Mouse (Mus musculus): ENCODE measurements around the gene Ankrd12.

The Ankrd12 gene

GRCm38 (mm10) chr17:65967751-65968150, 109.1 kb downstream of the Ankrd12 start:
- DNase-seq (ENCODE audit: low spot score in 2 of 2), result no peak

- no peak for DNase-seq (ENCODE audit: low spot score in 2 of 2)
Observed at GRCm38 (mm10) chr17:65962263-65962662, 114.6 kb downstream of the Ankrd12 start.

- peak in 1 of 2 experiments; percentile 22 for DNase-seq (ENCODE audit: low spot score in 2 of 2)
Observed at GRCm38 (mm10) chr17:65961606-65962136, 115.2 kb downstream of the Ankrd12 start.

GRCm38 (mm10) chr17:65959011-65959410, 117.9 kb downstream of the Ankrd12 start:
- DNase-seq (ENCODE audit: low spot score in 2 of 2), result no peak

GRCm38 (mm10) chr17:65958366-65958765, 118.5 kb downstream of the Ankrd12 start:
- DNase-seq (ENCODE audit: low spot score in 2 of 2), result no peak

- DNase-seq (ENCODE audit: low spot score in 2 of 2), result no peak
Observed at GRCm38 (mm10) chr17:65957782-65958325, 119.0 kb downstream of the Ankrd12 start.

- DNase-seq (ENCODE audit: low spot score in 2 of 2), result no peak
Observed at GRCm38 (mm10) chr17:65956993-65957781, 119.7 kb downstream of the Ankrd12 start.

GRCm38 (mm10) chr17:65956140-65956539, 120.7 kb downstream of the Ankrd12 start:
- no peak for DNase-seq (ENCODE audit: low spot score in 2 of 2)

- no peak for DNase-seq (ENCODE audit: low spot score in 2 of 2)
Observed at GRCm38 (mm10) chr17:65953959-65954358, 122.9 kb downstream of the Ankrd12 start.

- no peak for DNase-seq (ENCODE audit: low spot score in 2 of 2)
Observed at GRCm38 (mm10) chr17:65952083-65952482, 124.8 kb downstream of the Ankrd12 start.

- DNase-seq (ENCODE audit: low spot score in 2 of 2), result peak; percentile 87 to 91
Observed at GRCm38 (mm10) chr17:65950622-65951404, 126.1 kb downstream of the Ankrd12 start, which contains the start of gene Twsg1. Twsg1 (minus strand) TSS chr17:65951226.

- no peak for DNase-seq (ENCODE audit: low spot score in 2 of 2)
Observed at GRCm38 (mm10) chr17:65950183-65950582, 126.7 kb downstream of the Ankrd12 start.

- DNase-seq (ENCODE audit: low spot score in 2 of 2), result no peak
Observed at GRCm38 (mm10) chr17:65947307-65947706, 129.6 kb downstream of the Ankrd12 start.

- DNase-seq (ENCODE audit: low spot score in 2 of 2), result no peak
Observed at GRCm38 (mm10) chr17:65945420-65945819, 131.5 kb downstream of the Ankrd12 start.

GRCm38 (mm10) chr17:65942394-65942793, 134.5 kb downstream of the Ankrd12 start:
- no peak for DNase-seq (ENCODE audit: low spot score in 2 of 2)

GRCm38 (mm10) chr17:65941275-65941674, 135.6 kb downstream of the Ankrd12 start:
- DNase-seq (ENCODE audit: low spot score in 2 of 2), result no peak

- no peak for DNase-seq (ENCODE audit: low spot score in 2 of 2)
Observed at GRCm38 (mm10) chr17:65940221-65940620, 136.7 kb downstream of the Ankrd12 start.

GRCm38 (mm10) chr17:65939461-65940192, 137.3 kb downstream of the Ankrd12 start:
- no peak for DNase-seq (ENCODE audit: low spot score in 2 of 2)

GRCm38 (mm10) chr17:65937671-65938070, 139.2 kb downstream of the Ankrd12 start:
- no peak for DNase-seq (ENCODE audit: low spot score in 2 of 2)

GRCm38 (mm10) chr17:65933741-65934140, 143.1 kb downstream of the Ankrd12 start:
- DNase-seq (ENCODE audit: low spot score in 2 of 2), result no peak

- DNase-seq (ENCODE audit: low spot score in 2 of 2), result no peak
Observed at GRCm38 (mm10) chr17:65931525-65931924, 145.4 kb downstream of the Ankrd12 start.
